22 mouse cellular contexts compared by ENCODE assay signal in the genomic region with DNA sequence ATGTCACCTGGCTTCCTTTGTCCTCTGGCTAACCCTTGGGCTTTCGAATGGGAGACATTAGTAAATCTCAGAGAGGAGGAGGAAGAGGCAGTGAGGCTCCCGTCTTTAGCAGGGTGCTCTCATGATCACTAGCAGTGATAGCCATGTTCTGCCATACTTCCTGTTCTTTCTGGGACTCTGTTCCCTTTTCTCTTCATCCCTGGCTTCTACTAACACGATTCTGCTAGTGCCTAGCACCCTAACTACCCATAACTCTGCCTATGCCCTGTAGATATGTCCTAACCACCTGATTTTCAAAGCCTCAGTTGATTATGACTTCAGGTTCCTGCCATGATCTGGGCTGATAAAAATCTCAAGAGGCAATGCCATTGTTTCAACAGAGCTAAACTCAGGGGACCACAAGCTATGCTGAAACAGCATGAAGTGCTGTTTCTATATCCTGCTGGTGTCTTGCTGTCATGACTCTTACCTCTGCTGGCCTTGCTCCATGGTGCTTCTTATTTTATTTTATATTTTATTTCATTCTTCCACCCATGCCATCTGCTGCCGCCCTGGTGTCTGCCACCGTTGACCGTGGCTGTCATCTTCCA. TPM values are rescaled to one million over a fixed set of nuclear protein-coding genes. Genes with fewer than 3 reads are reported as not detected.
DNase-seq lines count a peak whose midpoint lies in the region; ATAC-seq and TF ChIP-seq lines count a peak whose summit lies in the region.
"Had no signal": no experiment of that assay in that cellular context is flagged by ENCODE, and none has a peak within 500 bp of the region (broad histone marks: within the 10 kb centered on the region; RNA-seq: fewer than 3 reads in every experiment).

No protein-coding gene starts in this region.

- no peak for DNase-seq in gastrocnemius, adult 2 months
- no peak for DNase-seq in gastrocnemius, postnatal 25 days
- DNase-seq in 3T3-L1 (ENCODE audit: low read depth, low spot score): peak; percentile 44
- no peak for DNase-seq in urinary bladder, postnatal 14 days (ENCODE audit: low spot score)
- DNase-seq in left cerebral cortex, adult 9 months (ENCODE audit: low spot score in 2 of 2): no peak
- no peak for DNase-seq in retina, postnatal 1 day
- DNase-seq: adrenal gland, adult 8-10 months; adrenal gland, postnatal 36 days; cerebellum, adult 11 months; cerebellum, adult 9-10 months; cerebellum, postnatal 25 days; gastrocnemius, postnatal 36 days; heart, postnatal 36 days had no signal

- no peak for TF ChIP-seq CTCF in gastrocnemius, adult 2 months (IDR thresholded peaks at IDR 0.05)

- peak; percentile 63 for ATAC-seq in megakaryocyte, adult 5-6 weeks (ENCODE audit: poor library complexity, severe bottlenecking)
- ATAC-seq: forebrain, embryonic 16.5 days; hindbrain, postnatal 0 days had no signal

- H3K4me3 ChIP-seq in gastrocnemius, adult 2 months: no peak overlapping the region
- H3K4me3 ChIP-seq in brown adipose tissue, adult 24 weeks (ENCODE audit: insufficient read depth, low read depth, low read length): no peak overlapping the region
- H3K4me3 ChIP-seq: embryonic facial prominence, embryonic 13.5 days; forebrain, embryonic 12.5 days; heart, embryonic 13.5 days; hindbrain, embryonic 12.5 days; intestine, embryonic 15.5 days had no signal

- intact Hi-C loops in gastrocnemius, adult 2 months (cut with DNase I): no loop called here

- H3K27ac ChIP-seq in gastrocnemius, adult 2 months: peak overlapping the region; percentile 88
- peak overlapping the region; percentile 26; the same call in 1 of the 2 replicates for H3K27ac ChIP-seq in brown adipose tissue, adult 24 weeks (replicated peaks; ENCODE audit: low read depth, low read length)
- H3K27ac ChIP-seq: embryonic facial prominence, embryonic 13.5 days; forebrain, embryonic 12.5 days; heart, embryonic 13.5 days; hindbrain, embryonic 12.5 days; hindbrain, postnatal 0 days; intestine, embryonic 15.5 days had no signal

- peaks cover 24% of the 10 kb centered on the region for H3K4me1 ChIP-seq in brown adipose tissue, adult 24 weeks (ENCODE audit: control insufficient read depth, insufficient read depth, insufficient read length, low read length)
- H3K4me1 ChIP-seq: hindbrain, embryonic 12.5 days; intestine, embryonic 15.5 days had no signal

RNA-seq across cellular contexts. Expression of a gene that starts 25.4 kb away (rescaled TPM):
- 100 to 1,000 TPM; 151 to 170 TPM for total RNA-seq in gastrocnemius, adult 2 months (2021)
- total RNA-seq in gastrocnemius, postnatal 25 days (2021): 100 to 1,000 TPM; 123 to 140 TPM
- 181 and 214 TPM in 2 replicates for polyA plus RNA-seq in brown adipose tissue, adult 24 weeks (2012; ENCODE audit: insufficient read depth, insufficient read length, missing spikeins)
- total RNA-seq in megakaryocyte, adult 5-6 weeks (2015): 139 and 155 TPM in 2 replicates
- 148 and 160 TPM in 2 replicates for total RNA-seq in megakaryocyte, adult 5-6 weeks (2017)
